In genomic region chr15:7813531-7814370, GRCm38 (mm10) we compare ENCODE assay signal across 8 mouse cellular contexts. TPM values are rescaled to one million over a fixed set of nuclear protein-coding genes. Genes with fewer than 3 reads are reported as not detected.
DNase-seq lines count a peak whose midpoint lies in the region; ATAC-seq lines count a peak whose summit lies in the region.

No protein-coding gene starts in this region.

- peaks cover 58% of the 10 kb centered on the region for H3K4me1 ChIP-seq in heart, embryonic 13.5 days
- peaks cover 2 to 24% of the 10 kb centered on the region in 2 experiments for H3K4me1 ChIP-seq in heart, embryonic 14.5 days (ENCODE audit: control insufficient read depth in 2 of 2, insufficient read depth in 2 of 2, low read length in 2 of 2)
- no peaks in the 10 kb centered on the region for H3K4me1 ChIP-seq in liver, embryonic 12.5 days

- H3K9ac ChIP-seq in heart, embryonic 13.5 days: peak overlapping the region; percentile 69
- H3K9ac ChIP-seq in heart, embryonic 14.5 days (ENCODE audit: low read length): peak overlapping the region; percentile 67
- H3K9ac ChIP-seq in liver, embryonic 12.5 days: no peak overlapping the region

- peak overlapping the region; percentile 98 for H3K4me2 ChIP-seq in heart, embryonic 13.5 days
- peak overlapping the region; percentile 93 for H3K4me2 ChIP-seq in heart, embryonic 14.5 days (ENCODE audit: low read length)
- H3K4me2 ChIP-seq in liver, embryonic 12.5 days: peak overlapping the region; percentile 56

- WGBS in heart, embryonic 13.5 days: under 1% methylated on average over 42 of the region's 45 CpGs
- under 1% methylated on average over 43 of the region's 45 CpGs for WGBS in heart, embryonic 14.5 days
- 2% methylated on average over 43 of the region's 45 CpGs for WGBS in liver, embryonic 12.5 days (ENCODE audit: insufficient replicate concordance)

- no peaks in the 10 kb centered on the region for H3K36me3 ChIP-seq in heart, embryonic 13.5 days
- no peaks in the 10 kb centered on the region for H3K36me3 ChIP-seq in heart, embryonic 14.5 days (ENCODE audit: control insufficient read depth, insufficient read depth, low read length)
- H3K36me3 ChIP-seq in liver, embryonic 12.5 days: no peaks in the 10 kb centered on the region

- H3K27me3 ChIP-seq in heart, embryonic 13.5 days (replicated peaks): peaks cover 100% of the 10 kb centered on the region
- H3K27me3 ChIP-seq in heart, embryonic 14.5 days (ENCODE audit: control insufficient read depth, insufficient read depth, low read length): peaks cover 93% of the 10 kb centered on the region
- peaks cover 100% of the 10 kb centered on the region for H3K27me3 ChIP-seq in liver, embryonic 12.5 days (replicated peaks)

- no peak for DNase-seq in heart, postnatal 4 days
- peak; percentile 55 for DNase-seq in brain, adult 2 months (ENCODE audit: low read depth, low spot score)
- DNase-seq in retina, postnatal 1 day: peak; percentile 38
- no peak for DNase-seq in MN1 (ENCODE audit: low spot score)
- DNase-seq in spleen, postnatal 10 days (ENCODE audit: low spot score in 2 of 2): no peak

- peak overlapping the region; percentile 61 for H3K4me3 ChIP-seq in heart, embryonic 13.5 days
- peak overlapping the region; percentile 44 to 54 for H3K4me3 ChIP-seq in heart, embryonic 14.5 days (ENCODE audit: control insufficient read depth in 1 of 2, insufficient read depth in 1 of 2, low read depth in 1 of 2, low read length in 2 of 2)
- H3K4me3 ChIP-seq in liver, embryonic 12.5 days: peak overlapping the region; percentile 38

- no peaks in the 10 kb centered on the region for H3K9me3 ChIP-seq in heart, embryonic 13.5 days
- no peaks in the 10 kb centered on the region for H3K9me3 ChIP-seq in heart, embryonic 14.5 days (ENCODE audit: control insufficient read depth, low read length)
- no peaks in the 10 kb centered on the region for H3K9me3 ChIP-seq in liver, embryonic 12.5 days (replicated peaks)

- no peak overlapping the region for H3K27ac ChIP-seq in heart, embryonic 13.5 days (replicated peaks)
- H3K27ac ChIP-seq in heart, embryonic 14.5 days (replicated peaks in 1 of 2; ENCODE audit: control insufficient read depth in 1 of 2, insufficient read depth in 1 of 2, low read depth in 2 of 2, low read length in 2 of 2): no peak overlapping the region
- no peak overlapping the region for H3K27ac ChIP-seq in liver, embryonic 12.5 days

- ATAC-seq in heart, embryonic 13.5 days (ENCODE audit: extremely low read depth, insufficient number of reproducible peaks, low FRiP score, low TSS enrichment): no peak
- no peak for ATAC-seq in heart, embryonic 14.5 days (ENCODE audit: insufficient number of reproducible peaks, insufficient read depth, low FRiP score, low read depth)
- ATAC-seq in liver, embryonic 12.5 days: no peak

RNA-seq across cellular contexts. Expression of gene Gdnf, which starts 3.1 kb away (rescaled TPM):
- polyA plus RNA-seq in heart, embryonic 13.5 days (2015; fragmentation: Nextera tagmentation; extraction: Ambion mirVana): 0.17 and 0.34 TPM in 2 replicates
- 1 to 10 TPM; 2.1 TPM for total RNA-seq in heart, postnatal 4 days (2021)
- 0.08 and 0.11 TPM in 2 replicates for polyA plus RNA-seq in heart, embryonic 14.5 days (2014; fragmentation: Nextera tagmentation; extraction: Ambion mirVana)
- polyA plus RNA-seq in liver, embryonic 12.5 days (2016; fragmentation: Nextera tagmentation; extraction: Ambion mirVana): 0.04 TPM in 1 of 2 replicates, not detected in the other

Comparison
In these comparisons a context has a peak if more than half of its experiments do, and no peak if none do; other contexts are left out.
1. DNase-seq: peak in brain, adult 2 months (single experiment) and retina, postnatal 1 day (single experiment); none in heart, postnatal 4 days (single experiment), MN1 (single experiment) and spleen, postnatal 10 days (0 of 2).
2. Peak in every context shown above with its lines, with median percentiles within 50 percentile points of each other: H3K4me2 ChIP-seq and H3K4me3 ChIP-seq.